Mouse (Mus musculus): Measurements from ENCODE around the gene S100a13. TPM values are rescaled to one million over a fixed set of nuclear protein-coding genes. Genes with fewer than 3 reads are reported as not detected.

S100a13 gene
- total RNA-seq, 4 experiments from 2014 or later: 21.7 to 26.9 (median 23.4) TPM

- no peak for DNase-seq
These were observed 41.7 kb downstream of the S100a13 start for GRCm38 (mm10) chr3:90555954-90556353.

GRCm38 (mm10) chr3:90560008-90560628, 45.9 kb downstream of the S100a13 start, which contains the start of gene S100a3:
Gene S100a3, plus strand, starts transcription at chr3:90560578.
- DNase-seq: no peak

Other genes with a start within 250 kb of the S100a13 start
- gene Dennd4b, start 249.2 kb upstream of the S100a13 start, total RNA-seq (2022): 10 to 100 TPM in 3 of 4 experiments, 1 to 10 TPM in 1; 9.2 to 14.5 (median 12.8) TPM
- gene Gatad2b, start 221.3 kb upstream of the S100a13 start, total RNA-seq (2022): 10 to 100 TPM; 62.6 to 85.2 (median 71.6) TPM
- 100 to 1,000 TPM; 132 to 297 (median 196) TPM for gene Slc27a3, start 124.5 kb upstream of the S100a13 start, total RNA-seq (2022)
- 100 to 1,000 TPM; 107 to 119 (median 110) TPM for gene Ints3, start 80.8 kb upstream of the S100a13 start, total RNA-seq (2022)
- gene Npr1, start 48.6 kb upstream of the S100a13 start, total RNA-seq (2022): 100 to 1,000 TPM; 316 to 460 (median 368) TPM
- 10 to 100 TPM; 58.9 to 75.2 (median 67.3) TPM for gene Ilf2, start 38.3 kb upstream of the S100a13 start, total RNA-seq (2022)
- 100 to 1,000 TPM in 1 of 4 experiments, 10 to 100 TPM in 3; 73.3 to 105 (median 83.4) TPM for gene Snapin, start 23.4 kb upstream of the S100a13 start, total RNA-seq (2022)
- gene Chtop, start 4.9 kb upstream of the S100a13 start, total RNA-seq (2022): 100 to 1,000 TPM; 114 to 130 (median 125) TPM
- 100 to 1,000 TPM in 2 of 4 experiments, 10 to 100 TPM in 2; 80.7 to 112 (median 94.7) TPM for gene S100a1, start within 50 bp of the S100a13 start, total RNA-seq (2022)
- 1 to 10 TPM in 2 of 4 experiments, under 1 TPM in 1, not detected in 1; 0.42 to 1.5 (median 1.2) TPM for gene S100a14, start 12.4 kb downstream of the S100a13 start, total RNA-seq (2022)
- 10 to 100 TPM; 39.0 to 54.8 (median 50.2) TPM for gene S100a16, start 22.8 kb downstream of the S100a13 start, total RNA-seq (2022)
- not detected for gene S100a3, start 46.1 kb downstream of the S100a13 start, total RNA-seq (2022)
- not detected for gene S100a2, start 75.8 kb downstream of the S100a13 start, total RNA-seq (2022)
- gene Gm42674, start 87.5 kb downstream of the S100a13 start, total RNA-seq (2022): not detected
- 10 to 100 TPM in 2 of 4 experiments, 1 to 10 TPM in 2; 7.5 to 22.9 (median 12.5) TPM for gene S100a4, start 89.3 kb downstream of the S100a13 start, total RNA-seq (2022)
- not detected for gene S100a5, start 94.1 kb downstream of the S100a13 start, total RNA-seq (2022)
- 10 to 100 TPM; 57.0 to 92.3 (median 67.2) TPM for gene S100a6, start 98.4 kb downstream of the S100a13 start, total RNA-seq (2022)
- under 1 TPM in 1 of 4 experiments, not detected in 3; 0.28 TPM for gene S100a7a, start 139.6 kb downstream of the S100a13 start, total RNA-seq (2022)
- 1 to 10 TPM in 3 of 4 experiments, under 1 TPM in 1; 0.58 to 2.3 (median 1.2) TPM for gene S100a8, start 154.5 kb downstream of the S100a13 start, total RNA-seq (2022)
- 1 to 10 TPM in 1 of 4 experiments, under 1 TPM in 1, not detected in 2; 0.55 to 1.2 TPM for gene S100a9, start 181.3 kb downstream of the S100a13 start, total RNA-seq (2022)
- gene Pglyrp4, start 212.5 kb downstream of the S100a13 start, total RNA-seq (2022): not detected

Data from adrenal gland, adult 8-10 months (tissue).